Mouse (Mus musculus): Measurements from ENCODE around the gene Pde11a.

DNA sequence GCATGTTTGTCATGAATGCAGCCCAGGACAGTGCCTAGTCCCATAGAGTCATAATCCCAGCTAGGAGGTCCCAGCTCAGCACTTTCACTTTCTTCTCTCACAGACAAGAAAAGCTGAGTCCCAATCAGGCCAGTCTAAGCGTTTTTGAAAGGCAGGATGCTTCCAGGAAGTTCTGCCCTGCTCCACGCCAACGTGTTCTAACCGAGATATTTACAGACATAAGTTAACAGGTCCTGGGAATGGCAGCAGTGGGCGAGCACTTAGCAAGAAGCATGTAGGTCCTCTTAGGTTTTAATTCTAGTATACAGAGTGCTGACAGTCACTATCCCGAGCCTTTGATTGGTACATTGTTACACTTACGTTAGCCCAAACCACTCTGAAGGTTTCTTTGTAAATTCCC, 273.3 kb downstream of the Pde11a start:
- TF ChIP-seq CHD2 (IDR thresholded peaks at IDR 0.05; ENCODE audit: low read depth, low read length) (no peak), ZC3H11A (IDR thresholded peaks at IDR 0.05; ENCODE audit: borderline replicate concordance, low read depth, low read length) (no peak), ZNF384 (IDR thresholded peaks at IDR 0.05; ENCODE audit: low read depth, low read length) (no peak), MAFK (IDR thresholded peaks at IDR 0.05; ENCODE audit: insufficient read depth, low read depth, low read length) (no peak)
